Mouse (Mus musculus): Measurements from ENCODE around the gene Nedd8. TPM values are rescaled to one million over a fixed set of nuclear protein-coding genes. Genes with fewer than 3 reads are reported as not detected.
A peak's percentile ranks its signal among the peaks of the same experiment; 100 is the strongest.

Gene Nedd8
- total and polyA plus RNA-seq, 3 experiments, result 128 to 488 (median 234) TPM

DNA sequence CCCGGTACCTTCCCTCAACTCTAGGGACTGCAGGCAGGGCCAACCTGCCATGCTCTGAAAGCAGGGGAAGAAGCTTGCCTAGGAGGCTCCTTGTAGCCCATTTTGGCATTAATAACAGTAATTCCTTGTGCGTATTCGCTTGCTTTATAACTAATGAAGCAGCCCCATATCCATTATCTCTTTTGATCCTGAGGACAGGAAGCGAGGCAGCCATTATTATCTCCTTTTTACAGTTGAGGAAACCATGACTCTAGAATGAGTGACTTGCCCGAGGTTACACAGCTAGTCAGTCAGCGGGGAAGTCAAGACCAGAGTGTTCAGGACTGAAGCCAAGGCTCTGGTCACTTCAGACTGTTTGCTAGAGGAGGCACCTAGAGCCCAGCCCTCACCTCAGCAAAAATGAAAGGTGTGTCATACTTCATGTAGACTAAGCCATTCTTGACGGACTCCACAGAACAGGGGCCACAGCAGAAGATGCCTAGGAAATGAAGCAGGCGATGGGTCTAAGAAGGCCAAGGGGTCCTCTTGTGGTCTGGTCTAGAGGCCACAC, 34.2 kb upstream of the Nedd8 start:
- Histone ChIP-seq H3K4me3 (ENCODE audit: low read depth, low read length) (no peak overlapping the region), H3K36me3 (replicated peaks) (peaks cover 80% of the 10 kb centered on the region), H3K9me3 (replicated peaks) (no peaks in the 10 kb centered on the region), H3K27me3 (ENCODE audit: insufficient read depth, low read length) (no peaks in the 10 kb centered on the region), H3K4me1 (ENCODE audit: insufficient read depth, low read depth, low read length) (peaks cover 54% of the 10 kb centered on the region)
- TF ChIP-seq POLR2AphosphoS5 (IDR thresholded peaks at IDR 0.05; ENCODE audit: insufficient replicate concordance, low read depth, low read length) (no peak), GATA1 (IDR thresholded peaks at IDR 0.05; ENCODE audit: borderline replicate concordance, low read length) (no peak), GATA2 (IDR thresholded peaks at IDR 0.05; ENCODE audit: borderline replicate concordance, low read depth, low read length) (no peak), TAL1 (conservative IDR thresholded peaks at IDR 0.05; ENCODE audit: low read depth, low read length) (no peak), CTCF (IDR thresholded peaks at IDR 0.05; ENCODE audit: low read depth, low read length) (no peak)
- no peak for ATAC-seq (ENCODE audit: extremely low read depth, insufficient number of reproducible peaks, low FRiP score, poor library complexity, severe bottlenecking)
- DNase-seq (ENCODE audit: low spot score), result no peak

GRCm38 (mm10) chr14:55702761-55703160, 30.8 kb upstream of the Nedd8 start:
- TF ChIP-seq GATA1 (IDR thresholded peaks at IDR 0.05; ENCODE audit: borderline replicate concordance, low read length) (no peak), CTCF (IDR thresholded peaks at IDR 0.05; ENCODE audit: low read depth, low read length) (no peak), TAL1 (conservative IDR thresholded peaks at IDR 0.05; ENCODE audit: low read depth, low read length) (no peak), GATA2 (IDR thresholded peaks at IDR 0.05; ENCODE audit: borderline replicate concordance, low read depth, low read length) (no peak), POLR2AphosphoS5 (IDR thresholded peaks at IDR 0.05; ENCODE audit: insufficient replicate concordance, low read depth, low read length) (no peak)
- no peak for DNase-seq (ENCODE audit: low spot score)
- ATAC-seq (ENCODE audit: extremely low read depth, insufficient number of reproducible peaks, low FRiP score, poor library complexity, severe bottlenecking), result no peak
- H3K27me3 ChIP-seq (ENCODE audit: insufficient read depth, low read length), result no peaks in the 10 kb centered on the region
- H3K9me3 ChIP-seq (replicated peaks), result no peaks in the 10 kb centered on the region
- H3K36me3 ChIP-seq (replicated peaks), result peaks cover 80% of the 10 kb centered on the region
- peaks cover 40% of the 10 kb centered on the region for H3K4me1 ChIP-seq (ENCODE audit: insufficient read depth, low read depth, low read length)
- no peak overlapping the region for H3K4me3 ChIP-seq (ENCODE audit: low read depth, low read length)

- DNase-seq (ENCODE audit: low spot score) (no peak), ATAC-seq (ENCODE audit: extremely low read depth, insufficient number of reproducible peaks, low FRiP score, poor library complexity, severe bottlenecking) (no peak)
- H3K9me3 ChIP-seq (replicated peaks), result no peaks in the 10 kb centered on the region
- H3K4me1 ChIP-seq (ENCODE audit: insufficient read depth, low read depth, low read length), result peaks cover 35% of the 10 kb centered on the region
- no peak overlapping the region for H3K4me3 ChIP-seq (ENCODE audit: low read depth, low read length)
- H3K27me3 ChIP-seq (ENCODE audit: insufficient read depth, low read length), result no peaks in the 10 kb centered on the region
- H3K36me3 ChIP-seq (replicated peaks), result peaks cover 68% of the 10 kb centered on the region
- no peak for TF ChIP-seq POLR2AphosphoS5 (IDR thresholded peaks at IDR 0.05; ENCODE audit: insufficient replicate concordance, low read depth, low read length)
- TF ChIP-seq GATA1 (IDR thresholded peaks at IDR 0.05; ENCODE audit: borderline replicate concordance, low read length), result no peak
- TF ChIP-seq CTCF (IDR thresholded peaks at IDR 0.05; ENCODE audit: low read depth, low read length), result no peak
- no peak for TF ChIP-seq TAL1 (conservative IDR thresholded peaks at IDR 0.05; ENCODE audit: low read depth, low read length)
- no peak for TF ChIP-seq GATA2 (IDR thresholded peaks at IDR 0.05; ENCODE audit: borderline replicate concordance, low read depth, low read length)
These were observed 29.2 kb upstream of the Nedd8 start for GRCm38 (mm10) chr14:55701131-55701530.

DNA sequence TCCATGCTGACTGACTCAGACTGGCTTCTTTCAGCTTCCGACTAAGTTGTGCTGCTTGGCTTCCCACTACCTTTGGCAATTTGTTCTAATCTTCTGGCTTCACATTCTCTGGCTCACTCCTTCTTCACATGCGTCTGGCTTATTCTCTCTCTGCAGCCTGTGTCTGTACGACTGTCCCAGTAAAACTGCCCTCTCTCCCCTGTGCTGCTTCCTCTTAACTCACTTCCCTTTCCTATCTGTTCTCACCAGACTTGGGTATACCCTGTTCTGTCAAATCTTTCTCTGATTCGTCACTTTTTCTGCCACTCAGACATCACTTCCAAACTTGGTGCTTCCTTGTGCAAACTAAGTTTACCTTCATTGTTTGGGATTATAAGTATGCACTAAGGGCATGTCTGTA, 25.3 kb upstream of the Nedd8 start:
- TF ChIP-seq GATA2 (IDR thresholded peaks at IDR 0.05; ENCODE audit: borderline replicate concordance, low read depth, low read length) (no peak), CTCF (IDR thresholded peaks at IDR 0.05; ENCODE audit: low read depth, low read length) (no peak), POLR2AphosphoS5 (IDR thresholded peaks at IDR 0.05; ENCODE audit: insufficient replicate concordance, low read depth, low read length) (no peak), GATA1 (IDR thresholded peaks at IDR 0.05; ENCODE audit: borderline replicate concordance, low read length) (no peak), TAL1 (conservative IDR thresholded peaks at IDR 0.05; ENCODE audit: low read depth, low read length) (no peak)
- peaks cover 10% of the 10 kb centered on the region for H3K9me3 ChIP-seq (replicated peaks)
- peaks cover 29% of the 10 kb centered on the region for H3K36me3 ChIP-seq (replicated peaks)
- ATAC-seq (ENCODE audit: extremely low read depth, insufficient number of reproducible peaks, low FRiP score, poor library complexity, severe bottlenecking) (peak; percentile 49), DNase-seq (ENCODE audit: low spot score) (peak; percentile 45)
- H3K4me1 ChIP-seq (ENCODE audit: insufficient read depth, low read depth, low read length), result peaks cover 26% of the 10 kb centered on the region
- peak overlapping the region; percentile 55 for H3K4me3 ChIP-seq (ENCODE audit: low read depth, low read length)
- H3K27me3 ChIP-seq (ENCODE audit: insufficient read depth, low read length), result no peaks in the 10 kb centered on the region

DNA sequence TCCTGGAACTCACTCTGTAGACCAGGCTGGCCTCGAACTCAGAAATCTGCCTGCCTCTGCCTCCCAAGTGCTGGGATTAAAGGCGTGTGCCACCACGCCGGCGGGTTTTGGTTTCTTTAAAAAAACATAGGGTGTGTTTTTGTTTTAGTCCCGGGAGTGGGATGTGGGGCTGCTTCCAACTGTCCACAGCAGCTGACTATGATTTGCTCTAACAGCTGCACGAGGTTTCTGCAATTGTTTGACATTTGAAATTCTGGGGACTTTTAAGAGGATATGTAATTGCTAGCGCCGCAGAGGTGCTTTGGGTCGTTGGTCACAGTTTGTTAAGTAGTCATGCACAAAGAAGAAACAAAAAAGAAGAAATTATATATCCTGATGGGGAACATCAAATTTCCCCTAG, 17.5 kb upstream of the Nedd8 start:
- H3K4me3 ChIP-seq (ENCODE audit: low read depth, low read length), result no peak overlapping the region
- DNase-seq (ENCODE audit: low spot score) (no peak), ATAC-seq (ENCODE audit: extremely low read depth, insufficient number of reproducible peaks, low FRiP score, poor library complexity, severe bottlenecking) (no peak)
- no peaks in the 10 kb centered on the region for H3K36me3 ChIP-seq (replicated peaks)
- peaks cover 2% of the 10 kb centered on the region; the same call in 1 of the 2 replicates for H3K4me1 ChIP-seq (ENCODE audit: insufficient read depth, low read depth, low read length)
- TF ChIP-seq GATA1 (IDR thresholded peaks at IDR 0.05; ENCODE audit: borderline replicate concordance, low read length) (no peak), POLR2AphosphoS5 (IDR thresholded peaks at IDR 0.05; ENCODE audit: insufficient replicate concordance, low read depth, low read length) (no peak), TAL1 (conservative IDR thresholded peaks at IDR 0.05; ENCODE audit: low read depth, low read length) (no peak), CTCF (IDR thresholded peaks at IDR 0.05; ENCODE audit: low read depth, low read length) (no peak), GATA2 (IDR thresholded peaks at IDR 0.05; ENCODE audit: borderline replicate concordance, low read depth, low read length) (no peak)
- peaks cover 6% of the 10 kb centered on the region; the same call in 1 of the 2 replicates for H3K9me3 ChIP-seq (replicated peaks)
- H3K27me3 ChIP-seq (ENCODE audit: insufficient read depth, low read length), result peaks cover 7% of the 10 kb centered on the region; the same call in 1 of the 2 replicates

DNA sequence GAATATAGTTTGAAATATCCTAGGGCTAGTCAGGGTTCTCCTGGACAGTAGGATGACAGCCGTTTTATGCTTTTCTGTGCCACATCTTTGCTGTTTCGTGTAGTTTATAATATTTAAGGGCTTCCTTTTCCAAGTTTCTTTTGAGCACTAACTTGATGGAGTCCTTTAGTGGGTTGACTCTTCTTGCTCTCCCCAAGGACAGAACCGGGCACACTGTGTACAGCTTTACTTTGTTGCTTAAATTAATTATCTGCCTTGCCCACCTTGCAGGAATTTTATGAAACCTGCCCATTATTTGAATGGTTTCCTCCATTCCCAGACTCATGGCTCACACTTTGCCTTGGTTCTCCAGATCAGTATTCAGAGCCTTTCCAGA, 10.2 kb upstream of the Nedd8 start:
- H3K9me3 ChIP-seq (replicated peaks), result no peaks in the 10 kb centered on the region
- TF ChIP-seq GATA1 (IDR thresholded peaks at IDR 0.05; ENCODE audit: borderline replicate concordance, low read length) (no peak), CTCF (IDR thresholded peaks at IDR 0.05; ENCODE audit: low read depth, low read length) (no peak), TAL1 (conservative IDR thresholded peaks at IDR 0.05; ENCODE audit: low read depth, low read length) (no peak), GATA2 (IDR thresholded peaks at IDR 0.05; ENCODE audit: borderline replicate concordance, low read depth, low read length) (no peak), POLR2AphosphoS5 (IDR thresholded peaks at IDR 0.05; ENCODE audit: insufficient replicate concordance, low read depth, low read length) (no peak)
- peaks cover 40% of the 10 kb centered on the region for H3K36me3 ChIP-seq (replicated peaks)
- H3K4me1 ChIP-seq (ENCODE audit: insufficient read depth, low read depth, low read length), result peaks cover 34% of the 10 kb centered on the region
- H3K4me3 ChIP-seq (ENCODE audit: low read depth, low read length), result peak overlapping the region; percentile 87
- no peak for ATAC-seq (ENCODE audit: extremely low read depth, insufficient number of reproducible peaks, low FRiP score, poor library complexity, severe bottlenecking)
- no peak for DNase-seq (ENCODE audit: low spot score)
- H3K27me3 ChIP-seq (ENCODE audit: insufficient read depth, low read length), result 0 out of 2 replicates have a peak, but pooled peaks cover 3% of the 10 kb centered on the region
